Mouse (Mus musculus) liver, adult 2 months (tissue): ENCODE measurements around the gene Urb2.

Experiments
- CTCF ChIP-seq: fragments of 200-500 bp; IDR thresholded peaks from 2 replicates; pipeline ENCODE4 v1.5.1; 2011; ENCODE audit warnings: low read depth, low read length, control low read depth
- POLR2A ChIP-seq: fragments of 200-500 bp; IDR thresholded peaks from 2 replicates; pipeline ENCODE4 v1.6.1; 2011; ENCODE audit warnings: low read length, control low read depth; ENCODE audit not compliant: insufficient read depth; ENCODE audit errors: extremely low read depth

DNA sequence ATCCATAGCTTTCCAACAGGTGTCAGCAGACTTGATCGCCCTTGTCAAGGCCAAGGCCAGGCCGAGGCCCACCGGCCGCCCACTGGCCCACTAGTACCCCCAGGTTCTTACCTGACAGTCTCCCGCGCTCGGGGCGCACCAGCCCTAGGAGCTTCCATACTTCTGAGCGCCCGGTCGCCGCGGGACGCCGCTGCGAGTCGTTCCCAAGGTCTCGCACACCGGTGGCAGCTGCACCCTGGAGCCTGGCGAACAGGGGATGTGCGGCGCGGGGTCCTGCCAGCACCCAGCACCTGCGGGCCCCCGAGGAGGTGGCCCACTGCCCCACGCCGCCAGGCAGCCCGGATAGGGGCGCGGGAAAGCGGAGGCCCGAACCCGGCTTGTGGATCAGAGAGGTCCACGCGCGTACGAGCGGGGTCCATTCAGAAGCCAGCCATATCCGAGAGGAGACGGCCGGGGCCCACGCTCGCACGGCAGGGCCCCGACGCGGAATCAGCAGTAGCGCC lies 39.0 kb upstream of the Urb2 start:
- TF ChIP-seq CTCF: no peak
- TF ChIP-seq POLR2A: no peak
